Mouse (Mus musculus) intestine, postnatal 0 days (tissue): ENCODE data around the gene Atp2b4. TPM values are rescaled to one million over a fixed set of nuclear protein-coding genes. Genes with fewer than 3 reads are reported as not detected.

Source experiments
- ATAC-seq: fragments of 200-750 bp; cut with Nextera tagmentation; 2 replicates; pipeline ENCODE4 v1.8.0; 2017; ENCODE audit warnings: mild to moderate bottlenecking, moderate TSS enrichment, moderate library complexity
- H3K27ac ChIP-seq: fragments of 300-500 bp; sonication (generic); 2 replicates; pipeline ENCODE4 v1.5.1; 2014; ENCODE audit warnings: mild to moderate bottlenecking, low read depth, low read length, moderate library complexity
- H3K27me3 ChIP-seq: fragments of 300-500 bp; sonication (generic); replicated peaks from 2 replicates; pipeline ENCODE4 v1.6.1; 2014; ENCODE audit warnings: low read length, mixed read lengths; ENCODE audit not compliant: control insufficient read depth, insufficient read depth
- H3K36me3 ChIP-seq: fragments of 300-500 bp; sonication (generic); 2 replicates; pipeline ENCODE4 v1.6.1; 2014; ENCODE audit warnings: mild to moderate bottlenecking, moderate library complexity; ENCODE audit not compliant: control insufficient read depth, insufficient read depth
- H3K4me1 ChIP-seq: fragments of 300-500 bp; sonication (generic); replicated peaks from 2 replicates; pipeline ENCODE4 v1.6.1; 2014; ENCODE audit warnings: antibody characterized with exemption, low read length, mixed read lengths; ENCODE audit not compliant: control insufficient read depth, insufficient read depth
- H3K4me2 ChIP-seq: fragments of 300-500 bp; sonication (generic); replicated peaks from 2 replicates; pipeline ENCODE4 v1.6.1; 2014; ENCODE audit warnings: low read depth, mild to moderate bottlenecking, moderate library complexity
- H3K4me3 ChIP-seq: fragments of 300-500 bp; sonication (generic); 2 replicates; pipeline ENCODE4 v1.5.1; 2014; ENCODE audit warnings: low read depth, low read length
- H3K9ac ChIP-seq: fragments of 300-500 bp; sonication (generic); 2 replicates; pipeline ENCODE4 v1.6.1; 2014; ENCODE audit warnings: mild to moderate bottlenecking, low read depth, low read length
- H3K9me3 ChIP-seq: fragments of 300-500 bp; sonication (generic); 2 replicates; pipeline ENCODE4 v1.6.1; 2016; ENCODE audit warnings: mixed run types; ENCODE audit not compliant: control insufficient read depth
- CTCF ChIP-seq: sonication (generic); IDR thresholded peaks from 2 replicates; pipeline ENCODE4 v1.5.1; 2016; ENCODE audit warnings: low read depth, mild to moderate bottlenecking, control low read depth, antibody characterized with exemption, moderate library complexity
- WGBS: fragments of 180-500 bp; shearing (Covaris S2); extraction: QIAGEN DNeasy Blood & Tissue Kit; methylation state at CpG from one replicate; pipeline ENCODE4 v1.1.7; 2014; 5-methylcytosine and 5-hydroxymethylcytosine counted together
- polyA plus RNA-seq: library from polyadenylated mRNA; unstranded; fragments of >200 nt; fragmentation: Nextera tagmentation; extraction: Ambion mirVana; gene quantifications from 2 replicates; pipeline ENCODE4 v1.2.1, GENCODE M21; 2015

The Atp2b4 gene
- polyA plus RNA-seq, 1 experiment from 2014 or later, result 9.8 TPM

DNA sequence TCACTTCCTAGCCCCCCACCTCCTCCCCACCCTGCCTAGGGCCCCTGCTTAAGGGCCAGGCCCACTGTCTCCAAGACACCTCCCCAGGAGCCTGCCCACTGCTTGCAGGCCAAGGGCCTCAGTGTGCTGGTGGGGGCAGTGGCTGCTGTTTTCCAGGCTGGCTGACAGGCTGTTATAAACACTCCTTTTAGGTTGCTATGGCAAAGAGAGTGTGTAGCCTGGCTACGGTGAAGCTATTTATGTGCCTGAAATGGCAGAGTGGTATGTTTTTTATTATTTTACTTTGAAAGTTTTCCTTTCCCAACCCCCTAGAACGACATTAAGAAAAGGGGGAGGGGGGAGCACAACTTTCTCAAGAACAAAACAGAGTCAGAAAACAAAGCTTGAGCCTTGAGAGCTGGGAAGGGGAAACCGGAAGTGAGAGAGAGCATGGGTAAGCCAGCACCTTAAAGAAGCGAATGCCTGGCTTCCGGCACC, 37.9 kb downstream of the Atp2b4 start:
- ATAC-seq, result no peak
- Histone ChIP-seq H3K36me3 (no peaks in the 10 kb centered on the region), H3K4me3 (no peak overlapping the region), H3K4me2 (no peak overlapping the region), H3K9me3 (no peaks in the 10 kb centered on the region), H3K27ac (no peak overlapping the region), H3K4me1 (no peaks in the 10 kb centered on the region; the same call in 1 of the 2 replicates), H3K27me3 (no peaks in the 10 kb centered on the region), H3K9ac (no peak overlapping the region)
- WGBS, result 56% methylated on average over 5 of the region's 5 CpGs
- TF ChIP-seq CTCF, result no peak

DNA sequence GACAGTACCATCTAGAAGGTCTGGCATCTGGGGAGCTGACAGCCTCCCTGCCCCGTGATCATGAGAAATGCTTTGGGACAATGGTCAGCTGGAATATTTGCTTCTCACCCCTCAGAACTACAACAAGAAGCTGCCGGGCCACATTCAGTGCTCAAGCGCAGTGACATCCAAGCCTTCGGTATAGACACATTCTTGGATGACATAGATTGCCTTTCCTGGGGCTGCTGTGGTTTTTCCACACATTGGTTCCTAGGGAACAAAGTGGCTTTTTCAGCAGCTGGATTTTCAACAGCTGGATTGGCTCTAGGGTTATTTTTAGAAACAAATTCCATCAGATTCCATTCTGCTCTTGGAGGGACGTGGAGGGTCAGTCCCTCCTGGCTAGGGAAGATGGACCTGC, 39.6 kb downstream of the Atp2b4 start:
- TF ChIP-seq CTCF, result no peak
- Histone ChIP-seq H3K27me3 (no peaks in the 10 kb centered on the region), H3K4me1 (no peaks in the 10 kb centered on the region; the same call in 1 of the 2 replicates), H3K4me2 (no peak overlapping the region), H3K9ac (no peak overlapping the region), H3K9me3 (no peaks in the 10 kb centered on the region), H3K27ac (no peak overlapping the region), H3K4me3 (no peak overlapping the region), H3K36me3 (no peaks in the 10 kb centered on the region)
- no peak for ATAC-seq
- 72% methylated on average over 5 of the region's 5 CpGs for WGBS

DNA sequence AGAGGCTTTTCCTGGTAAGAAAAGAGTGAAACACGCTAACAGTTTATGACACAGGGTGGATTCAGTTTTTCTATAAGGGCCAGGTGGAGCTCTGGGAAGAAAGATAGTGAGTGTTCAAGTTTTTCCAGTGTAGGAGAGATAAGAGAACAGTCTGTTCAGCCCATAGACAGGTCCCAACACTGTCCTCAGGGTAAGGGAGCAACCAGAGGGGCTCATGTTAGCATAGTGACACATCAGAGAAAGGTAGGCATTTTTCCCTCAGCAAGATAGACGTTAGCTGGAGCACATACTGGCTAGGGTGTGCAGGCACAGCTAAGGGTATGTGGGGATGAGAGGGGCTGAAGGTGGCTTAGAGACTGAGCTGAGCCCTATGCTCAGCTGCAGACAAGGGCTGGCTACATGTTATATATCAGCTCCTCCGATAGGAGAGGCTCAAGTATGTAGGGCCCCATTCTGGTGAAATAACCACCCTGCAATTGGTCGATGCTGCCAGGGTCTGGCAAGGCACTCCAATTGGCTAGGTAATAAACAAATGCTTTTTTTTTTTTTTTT, 46.4 kb downstream of the Atp2b4 start:
- no peak for ATAC-seq
- H3K36me3 ChIP-seq, result no peaks in the 10 kb centered on the region
- no peaks in the 10 kb centered on the region for H3K27me3 ChIP-seq
- TF ChIP-seq CTCF, result no peak
- H3K9me3 ChIP-seq, result no peaks in the 10 kb centered on the region
- H3K9ac ChIP-seq, result no peak overlapping the region
- no peak overlapping the region for H3K4me2 ChIP-seq
- no peak overlapping the region for H3K27ac ChIP-seq
- no peaks in the 10 kb centered on the region for H3K4me1 ChIP-seq
- 38% methylated on average over 4 of the region's 4 CpGs for WGBS
- H3K4me3 ChIP-seq, result no peak overlapping the region

DNA sequence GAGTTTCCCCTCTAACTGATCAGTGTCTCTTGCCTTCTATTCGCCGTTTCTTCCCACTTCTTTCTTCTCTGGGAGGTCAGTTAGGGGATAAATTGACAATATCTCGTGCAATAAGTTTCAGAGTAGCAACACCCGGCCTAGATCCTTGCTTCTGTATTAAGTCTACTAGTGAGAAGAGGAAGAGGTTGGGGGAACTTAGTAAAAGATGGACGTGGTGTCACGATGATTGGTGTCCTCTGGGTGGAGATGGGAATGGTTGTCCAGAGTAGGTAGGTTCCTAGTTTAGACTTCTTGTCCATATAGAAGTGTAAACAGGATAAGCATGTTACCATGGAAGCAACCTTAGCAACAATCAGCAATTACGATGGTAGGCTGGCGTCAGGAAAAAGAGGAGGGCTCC, 47.5 kb downstream of the Atp2b4 start:
- no peak for TF ChIP-seq CTCF
- H3K27me3 ChIP-seq, result no peaks in the 10 kb centered on the region
- WGBS, result 81% methylated on average over 8 of the region's 8 CpGs
- H3K4me2 ChIP-seq, result no peak overlapping the region
- H3K4me3 ChIP-seq, result no peak overlapping the region
- H3K4me1 ChIP-seq, result no peaks in the 10 kb centered on the region
- H3K36me3 ChIP-seq, result no peaks in the 10 kb centered on the region
- no peak overlapping the region for H3K27ac ChIP-seq
- no peaks in the 10 kb centered on the region for H3K9me3 ChIP-seq
- no peak overlapping the region for H3K9ac ChIP-seq
- ATAC-seq, result no peak

DNA sequence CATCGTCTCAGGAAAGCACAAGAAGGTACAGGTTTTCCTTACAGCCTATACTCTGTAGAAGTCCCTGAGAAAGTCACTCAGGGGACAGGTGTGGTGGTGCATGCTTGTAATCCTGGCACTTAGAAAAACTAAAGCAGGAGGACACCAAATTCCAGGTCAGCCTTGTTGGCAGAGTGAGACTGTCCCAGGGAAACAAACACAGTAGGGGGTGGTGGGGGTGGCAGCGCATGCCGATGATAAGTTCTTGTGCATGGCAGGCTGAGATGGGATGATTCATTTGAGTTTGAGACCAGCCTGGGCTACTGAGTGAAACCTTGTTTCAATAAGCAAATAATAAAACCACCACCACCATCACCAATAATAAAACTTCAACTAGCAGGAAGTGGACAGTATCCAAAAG, 49.2 kb downstream of the Atp2b4 start:
- no peak overlapping the region for H3K9ac ChIP-seq
- H3K36me3 ChIP-seq, result no peaks in the 10 kb centered on the region
- H3K27ac ChIP-seq, result no peak overlapping the region
- no peaks in the 10 kb centered on the region for H3K4me1 ChIP-seq
- no peaks in the 10 kb centered on the region for H3K9me3 ChIP-seq
- ATAC-seq, result no peak
- TF ChIP-seq CTCF, result no peak
- H3K27me3 ChIP-seq, result no peaks in the 10 kb centered on the region
- 92% methylated on average over 3 of the region's 3 CpGs for WGBS
- no peak overlapping the region for H3K4me3 ChIP-seq
- H3K4me2 ChIP-seq, result no peak overlapping the region

DNA sequence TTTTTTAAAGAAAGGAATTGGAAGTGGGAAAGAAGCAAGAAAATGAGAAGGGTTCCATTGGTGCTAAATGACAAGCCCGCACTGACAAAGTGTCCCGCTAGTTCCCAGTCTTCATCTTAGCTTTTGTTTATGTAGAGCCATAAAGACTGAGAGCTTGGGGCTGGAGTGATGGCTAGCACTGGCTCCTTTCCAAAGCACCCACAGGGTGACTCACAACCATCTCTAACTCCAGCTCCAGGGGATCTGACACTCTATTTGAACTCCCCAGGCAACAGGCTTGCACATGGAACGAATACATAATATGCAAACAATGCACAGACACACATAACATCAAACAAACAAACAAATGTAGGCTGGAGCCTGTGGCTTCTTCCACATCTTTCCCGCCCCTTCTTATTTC, 50.9 kb downstream of the Atp2b4 start:
- no peak for ATAC-seq
- Histone ChIP-seq H3K4me3 (no peak overlapping the region), H3K9ac (no peak overlapping the region), H3K27ac (no peak overlapping the region), H3K4me2 (no peak overlapping the region), H3K36me3 (no peaks in the 10 kb centered on the region), H3K27me3 (no peaks in the 10 kb centered on the region), H3K9me3 (no peaks in the 10 kb centered on the region), H3K4me1 (no peaks in the 10 kb centered on the region)
- WGBS, result 72% methylated on average over 4 of the region's 4 CpGs
- no peak for TF ChIP-seq CTCF

DNA sequence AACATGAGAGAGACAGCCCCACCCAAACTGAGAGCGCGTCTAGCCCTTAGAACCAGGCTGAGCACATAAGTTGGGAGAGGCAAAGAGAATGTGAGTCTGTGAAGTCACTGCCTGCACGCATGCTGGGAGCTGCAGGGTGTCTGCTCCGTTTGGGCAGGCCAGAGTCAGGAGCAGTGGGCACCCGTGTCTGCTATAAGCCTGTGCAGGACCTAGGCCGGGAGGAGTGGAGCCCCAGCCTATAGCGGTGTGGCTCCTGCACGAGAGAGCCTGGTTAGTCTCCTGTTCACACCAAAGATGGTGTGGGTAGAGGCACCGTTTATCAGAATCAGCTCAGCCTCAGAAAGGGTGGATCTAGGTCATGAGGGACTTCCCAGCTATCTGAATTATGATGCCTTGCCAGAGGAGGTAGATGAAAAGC, 55.8 kb downstream of the Atp2b4 start:
- Histone ChIP-seq H3K27me3 (no peaks in the 10 kb centered on the region), H3K4me2 (no peak overlapping the region), H3K27ac (peak overlapping the region; percentile 36; the same call in 1 of the 2 replicates), H3K9ac (no peak overlapping the region), H3K36me3 (no peaks in the 10 kb centered on the region), H3K9me3 (no peaks in the 10 kb centered on the region), H3K4me1 (no peaks in the 10 kb centered on the region), H3K4me3 (no peak overlapping the region)
- no peak for TF ChIP-seq CTCF
- WGBS, result 43% methylated on average over 9 of the region's 9 CpGs
- no peak for ATAC-seq
